Mouse (Mus musculus): ENCODE measurements around the gene Ppm1a. TPM values are rescaled to one million over a fixed set of nuclear protein-coding genes. Genes with fewer than 3 reads are reported as not detected.
A peak's percentile ranks its signal among the peaks of the same experiment; 100 is the strongest.

Gene Ppm1a
- total and polyA plus RNA-seq, 3 experiments: 15.7 to 154 (median 75.8) TPM

DNA sequence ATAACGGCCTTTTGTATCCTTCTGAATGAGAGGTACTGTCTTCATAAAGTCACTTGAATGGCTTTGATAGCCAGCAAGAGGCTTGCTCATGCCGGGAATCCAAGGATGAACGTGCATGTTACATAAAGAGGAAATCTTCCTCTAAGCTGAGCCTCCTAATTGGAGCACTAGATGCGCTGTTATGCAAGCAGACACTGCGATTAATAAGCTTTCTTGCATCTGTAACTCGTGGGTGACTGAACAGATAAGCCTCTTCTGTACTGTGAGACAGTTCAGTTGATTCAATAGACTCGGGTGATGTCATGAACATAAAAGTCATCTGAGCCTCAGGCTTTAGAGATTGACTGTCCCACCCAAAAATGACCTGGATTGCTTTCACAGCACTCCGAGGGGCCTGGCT, 73.1 kb downstream of the Ppm1a start:
- TF ChIP-seq TAL1 (conservative IDR thresholded peaks at IDR 0.05; ENCODE audit: low read depth, low read length): no peak
- no peaks in the 10 kb centered on the region for H3K36me3 ChIP-seq (replicated peaks)
- no peak for DNase-seq (ENCODE audit: low spot score)
- H3K27me3 ChIP-seq (ENCODE audit: insufficient read depth, low read length): peaks cover 24% of the 10 kb centered on the region
- peaks cover 7% of the 10 kb centered on the region for H3K4me1 ChIP-seq (ENCODE audit: insufficient read depth, low read depth, low read length)
- no peak overlapping the region for H3K4me3 ChIP-seq (ENCODE audit: low read depth, low read length)
- ATAC-seq (ENCODE audit: extremely low read depth, insufficient number of reproducible peaks, low FRiP score, poor library complexity, severe bottlenecking): no peak
- no peaks in the 10 kb centered on the region for H3K9me3 ChIP-seq (replicated peaks)

DNA sequence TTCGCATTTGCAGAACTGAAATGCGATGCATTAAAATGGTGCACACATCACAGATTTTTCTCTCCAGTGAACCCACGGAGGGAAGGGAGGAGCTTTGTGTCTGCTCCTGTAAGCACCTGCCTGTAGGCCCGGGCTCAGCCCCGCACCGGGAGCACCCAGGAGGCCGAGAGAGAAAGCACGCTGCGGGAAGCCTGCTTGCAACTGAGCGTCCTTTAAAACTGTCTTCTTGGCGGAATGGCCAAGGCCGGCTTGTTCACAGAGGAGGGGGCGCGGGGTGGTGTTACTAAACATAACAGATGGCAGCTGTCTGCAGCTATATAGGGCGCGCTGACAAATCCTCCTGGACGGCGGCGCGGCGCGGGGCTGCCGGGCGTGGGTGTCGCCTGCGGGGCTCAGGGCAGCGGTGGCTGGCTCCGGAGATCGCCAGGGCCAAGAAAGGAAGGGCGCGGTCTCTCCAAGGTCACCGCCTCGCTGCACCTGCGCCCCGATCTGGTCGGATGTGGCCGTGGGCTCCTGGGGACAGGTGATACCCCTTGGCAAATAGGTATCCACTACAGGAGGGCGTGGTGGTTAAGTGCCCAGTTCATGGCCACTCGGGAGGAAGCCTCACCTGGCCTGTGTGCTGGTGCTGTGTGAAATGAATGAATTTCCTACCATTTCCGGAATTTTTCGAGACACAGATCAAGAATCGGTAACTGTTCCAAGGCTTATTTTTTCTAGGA, 74.6 kb downstream of the Ppm1a start:
- Histone ChIP-seq H3K9me3 (replicated peaks) (no peaks in the 10 kb centered on the region), H3K36me3 (replicated peaks) (no peaks in the 10 kb centered on the region), H3K4me3 (ENCODE audit: low read depth, low read length) (no peak overlapping the region), H3K27me3 (ENCODE audit: insufficient read depth, low read length) (peaks cover 20% of the 10 kb centered on the region), H3K4me1 (ENCODE audit: insufficient read depth, low read depth, low read length) (peaks cover 9% of the 10 kb centered on the region)
- DNase-seq (ENCODE audit: low spot score) (no peak), ATAC-seq (ENCODE audit: extremely low read depth, insufficient number of reproducible peaks, low FRiP score, poor library complexity, severe bottlenecking) (no peak)
- TF ChIP-seq TAL1 (conservative IDR thresholded peaks at IDR 0.05; ENCODE audit: low read depth, low read length) (no peak), CTCF (IDR thresholded peaks at IDR 0.05; ENCODE audit: low read depth, low read length) (no peak), GATA2 (IDR thresholded peaks at IDR 0.05; ENCODE audit: borderline replicate concordance, low read depth, low read length) (no peak), GATA1 (IDR thresholded peaks at IDR 0.05; ENCODE audit: borderline replicate concordance, low read length) (no peak), POLR2AphosphoS5 (IDR thresholded peaks at IDR 0.05; ENCODE audit: insufficient replicate concordance, low read depth, low read length) (no peak)

DNA sequence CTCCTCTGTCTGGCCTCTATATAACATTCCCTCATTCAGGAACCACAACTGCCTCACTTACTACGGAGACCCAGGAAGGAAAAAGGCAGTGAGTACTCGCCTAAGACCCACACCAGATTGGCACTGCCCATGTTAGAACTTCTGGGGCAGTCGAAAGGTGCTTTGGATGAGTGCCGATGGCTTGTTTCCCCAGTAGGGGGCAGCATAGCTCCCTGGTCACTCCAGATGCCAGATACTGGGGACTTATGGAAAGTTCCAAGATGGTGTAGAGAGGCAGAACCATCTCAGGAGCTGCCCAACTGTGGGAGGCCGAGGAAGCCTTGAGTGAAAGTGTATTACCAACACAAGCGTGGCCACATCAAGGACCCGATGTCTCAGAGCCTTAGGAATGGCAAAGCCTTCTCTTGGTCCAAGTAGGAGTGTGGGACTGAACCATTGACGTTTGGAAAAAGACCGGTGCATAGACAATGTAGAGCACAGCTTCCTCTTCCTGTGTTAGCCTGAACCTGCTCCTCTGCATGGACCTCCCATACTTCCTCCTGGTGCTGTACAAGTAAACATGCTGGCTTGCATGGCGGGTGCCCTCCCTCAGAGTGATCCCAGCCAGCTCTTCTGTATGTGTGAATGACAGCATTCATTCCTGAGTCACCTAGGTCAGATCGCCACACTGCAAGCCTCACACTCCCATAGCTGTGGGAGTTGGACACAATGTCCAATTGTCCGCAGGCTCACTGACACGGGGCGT, 77.7 kb downstream of the Ppm1a start:
- peaks cover 12% of the 10 kb centered on the region; the same call in 1 of the 2 replicates for H3K27me3 ChIP-seq (ENCODE audit: insufficient read depth, low read length)
- peaks cover 9% of the 10 kb centered on the region for H3K4me1 ChIP-seq (ENCODE audit: insufficient read depth, low read depth, low read length)
- peak; percentile 36; the same call in 1 of the 2 replicates for ATAC-seq (ENCODE audit: extremely low read depth, insufficient number of reproducible peaks, low FRiP score, poor library complexity, severe bottlenecking)
- DNase-seq (ENCODE audit: low spot score): peak; percentile 35
- H3K9me3 ChIP-seq (replicated peaks): no peaks in the 10 kb centered on the region
- TF ChIP-seq POLR2AphosphoS5 (IDR thresholded peaks at IDR 0.05; ENCODE audit: insufficient replicate concordance, low read depth, low read length) (no peak), CTCF (IDR thresholded peaks at IDR 0.05; ENCODE audit: low read depth, low read length) (peak; percentile 87)
- H3K4me3 ChIP-seq (ENCODE audit: low read depth, low read length): no peak overlapping the region
- H3K36me3 ChIP-seq (replicated peaks): no peaks in the 10 kb centered on the region

DNA sequence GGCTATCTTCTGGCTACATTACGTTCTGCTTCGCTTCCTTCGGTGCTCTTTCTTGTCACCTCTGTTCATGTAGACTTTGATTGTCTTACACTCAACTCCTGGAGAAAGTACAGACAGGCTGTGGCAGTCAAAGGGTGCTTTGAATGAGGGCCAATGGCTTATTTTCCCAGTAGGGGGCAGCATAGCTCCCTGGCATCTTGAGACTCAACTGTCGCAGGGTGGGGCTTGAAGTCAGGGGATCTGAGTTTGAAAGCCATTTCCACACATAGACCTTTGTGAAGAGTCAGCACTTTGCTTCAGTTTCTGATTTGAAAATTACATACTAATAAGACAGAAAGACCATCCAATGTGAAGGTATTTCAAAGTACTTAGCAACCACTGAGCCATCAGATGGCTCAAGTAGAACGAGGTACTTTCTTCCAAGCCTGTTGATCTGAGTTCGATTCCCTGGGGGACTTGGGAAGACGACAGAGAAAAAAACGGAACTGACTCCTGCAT, 78.3 kb downstream of the Ppm1a start:
- ATAC-seq (ENCODE audit: extremely low read depth, insufficient number of reproducible peaks, low FRiP score, poor library complexity, severe bottlenecking) (peak; percentile 22; the same call in 1 of the 2 replicates), DNase-seq (ENCODE audit: low spot score) (no peak)
- H3K9me3 ChIP-seq (replicated peaks): peaks cover 2% of the 10 kb centered on the region; the same call in 1 of the 2 replicates
- TF ChIP-seq GATA2 (IDR thresholded peaks at IDR 0.05; ENCODE audit: borderline replicate concordance, low read depth, low read length): no peak
- peak; percentile 52; the same call in 1 of the 2 replicates for TF ChIP-seq CTCF (IDR thresholded peaks at IDR 0.05; ENCODE audit: low read depth, low read length)
- H3K36me3 ChIP-seq (replicated peaks): no peaks in the 10 kb centered on the region
- peaks cover 11% of the 10 kb centered on the region; the same call in 1 of the 2 replicates for H3K27me3 ChIP-seq (ENCODE audit: insufficient read depth, low read length)
- no peak overlapping the region for H3K4me3 ChIP-seq (ENCODE audit: low read depth, low read length)
- H3K4me1 ChIP-seq (ENCODE audit: insufficient read depth, low read depth, low read length): peaks cover 9% of the 10 kb centered on the region

DNA sequence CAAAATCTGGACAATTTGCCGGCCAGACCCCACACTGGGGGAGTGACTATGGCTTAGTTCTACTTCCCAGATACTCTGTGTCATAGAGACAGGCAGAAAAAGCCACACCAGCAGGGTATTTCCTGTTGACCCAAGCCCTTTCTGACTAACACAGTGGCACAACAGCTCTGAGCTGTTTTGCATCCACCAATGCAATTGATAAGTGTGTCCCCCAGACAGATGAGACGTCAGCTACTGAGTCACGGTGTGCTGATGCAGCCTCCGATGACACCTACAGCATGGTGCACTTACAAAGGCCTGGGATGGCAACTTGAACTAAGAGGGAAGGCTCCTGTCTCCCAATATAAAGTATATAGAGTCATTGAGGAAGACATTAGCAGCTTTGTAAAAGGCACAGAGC, 80.0 kb downstream of the Ppm1a start:
- Histone ChIP-seq H3K4me1 (ENCODE audit: insufficient read depth, low read depth, low read length) (peaks cover 12% of the 10 kb centered on the region), H3K27me3 (ENCODE audit: insufficient read depth, low read length) (peaks cover 5% of the 10 kb centered on the region; the same call in 1 of the 2 replicates), H3K36me3 (replicated peaks) (no peaks in the 10 kb centered on the region), H3K9me3 (replicated peaks) (peaks cover 7% of the 10 kb centered on the region), H3K4me3 (ENCODE audit: low read depth, low read length) (no peak overlapping the region)
- TF ChIP-seq CTCF (IDR thresholded peaks at IDR 0.05; ENCODE audit: low read depth, low read length) (no peak), GATA2 (IDR thresholded peaks at IDR 0.05; ENCODE audit: borderline replicate concordance, low read depth, low read length) (no peak), GATA1 (IDR thresholded peaks at IDR 0.05; ENCODE audit: borderline replicate concordance, low read length) (no peak), TAL1 (conservative IDR thresholded peaks at IDR 0.05; ENCODE audit: low read depth, low read length) (no peak), POLR2AphosphoS5 (IDR thresholded peaks at IDR 0.05; ENCODE audit: insufficient replicate concordance, low read depth, low read length) (no peak)
- DNase-seq (ENCODE audit: low spot score): no peak
- ATAC-seq (ENCODE audit: extremely low read depth, insufficient number of reproducible peaks, low FRiP score, poor library complexity, severe bottlenecking): no peak

DNA sequence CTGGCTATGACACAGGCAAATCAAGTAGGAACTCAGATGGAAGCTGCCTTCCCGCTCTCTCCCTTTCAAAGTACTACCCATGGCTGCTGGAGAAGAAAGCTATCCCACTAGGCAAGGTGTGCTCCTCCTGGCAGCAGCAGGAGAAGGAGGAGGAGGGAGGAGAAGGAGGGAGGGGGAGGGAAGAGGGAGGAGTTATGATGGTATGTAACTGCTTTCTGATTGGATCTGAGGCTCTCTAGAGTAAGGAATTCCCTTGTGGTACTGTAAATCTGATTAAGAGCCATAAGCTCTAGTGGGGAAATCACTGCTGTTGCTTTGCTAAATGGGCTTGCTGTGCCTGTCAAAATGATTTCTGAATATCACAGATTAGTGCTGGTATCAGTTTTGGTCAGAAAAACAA, 84.2 kb downstream of the Ppm1a start:
- Histone ChIP-seq H3K4me3 (ENCODE audit: low read depth, low read length) (no peak overlapping the region), H3K9me3 (replicated peaks) (peaks cover 9% of the 10 kb centered on the region), H3K27me3 (ENCODE audit: insufficient read depth, low read length) (peaks cover 2% of the 10 kb centered on the region; the same call in 1 of the 2 replicates), H3K36me3 (replicated peaks) (no peaks in the 10 kb centered on the region), H3K4me1 (ENCODE audit: insufficient read depth, low read depth, low read length) (peaks cover 16% of the 10 kb centered on the region)
- no peak for DNase-seq (ENCODE audit: low spot score)
- no peak for ATAC-seq (ENCODE audit: extremely low read depth, insufficient number of reproducible peaks, low FRiP score, poor library complexity, severe bottlenecking)
- TF ChIP-seq POLR2AphosphoS5 (IDR thresholded peaks at IDR 0.05; ENCODE audit: insufficient replicate concordance, low read depth, low read length): no peak
- TF ChIP-seq GATA2 (IDR thresholded peaks at IDR 0.05; ENCODE audit: borderline replicate concordance, low read depth, low read length): no peak
- TF ChIP-seq CTCF (IDR thresholded peaks at IDR 0.05; ENCODE audit: low read depth, low read length): no peak
- no peak for TF ChIP-seq GATA1 (IDR thresholded peaks at IDR 0.05; ENCODE audit: borderline replicate concordance, low read length)
- TF ChIP-seq TAL1 (conservative IDR thresholded peaks at IDR 0.05; ENCODE audit: low read depth, low read length): no peak

Data from G1E (cell line).